Mouse (Mus musculus) neural tube, embryonic 12.5 days (tissue): Measurements from ENCODE around the gene Sult2b1. TPM values are rescaled to one million over a fixed set of nuclear protein-coding genes. Genes with fewer than 3 reads are reported as not detected.

Experiments
- ATAC-seq: fragments of 200-750 bp; cut with Nextera tagmentation; 2 replicates; pipeline ENCODE4 v1.8.0; 2017; ENCODE audit warnings: low read depth, mild to moderate bottlenecking, moderate TSS enrichment, moderate library complexity; ENCODE audit not compliant: low FRiP score
- H3K27ac ChIP-seq: fragments of 300-500 bp; sonication (generic); 2 replicates; pipeline ENCODE4 v1.5.1; 2016
- H3K27me3 ChIP-seq: fragments of 300-500 bp; sonication (generic); replicated peaks from 2 replicates; pipeline ENCODE4 v1.6.1; 2016; ENCODE audit warnings: mild to moderate bottlenecking
- H3K36me3 ChIP-seq: fragments of 300-500 bp; sonication (generic); 2 replicates; pipeline ENCODE4 v1.6.1; 2016; ENCODE audit warnings: mild to moderate bottlenecking
- H3K4me1 ChIP-seq: fragments of 300-500 bp; sonication (generic); 2 replicates; pipeline ENCODE4 v1.6.1; 2016
- H3K4me2 ChIP-seq: fragments of 300-500 bp; sonication (generic); replicated peaks from 2 replicates; pipeline ENCODE4 v1.6.1; 2016; ENCODE audit warnings: mild to moderate bottlenecking
- H3K4me3 ChIP-seq: fragments of 300-500 bp; sonication (generic); 2 replicates; pipeline ENCODE4 v1.5.1; 2016
- H3K9ac ChIP-seq: fragments of 300-500 bp; sonication (generic); 2 replicates; pipeline ENCODE4 v1.6.1; 2016; ENCODE audit warnings: mild to moderate bottlenecking
- H3K9me3 ChIP-seq: fragments of 300-500 bp; sonication (generic); 2 replicates; pipeline ENCODE4 v1.6.1; 2016; ENCODE audit warnings: mild to moderate bottlenecking
- WGBS: fragments of 180-500 bp; shearing (Covaris S2); methylation state at CpG from one replicate; pipeline ENCODE4 v1.1.7; 2016; 5-methylcytosine and 5-hydroxymethylcytosine counted together
- polyA plus RNA-seq: library from polyadenylated mRNA; unstranded; fragments of >200 nt; fragmentation: Nextera tagmentation; extraction: Ambion mirVana; gene quantifications from 2 replicates; pipeline ENCODE4 v1.2.1, GENCODE M21; 2016

Gene Sult2b1
- 2.1 and 2.4 TPM in 2 replicates for polyA plus RNA-seq

DNA sequence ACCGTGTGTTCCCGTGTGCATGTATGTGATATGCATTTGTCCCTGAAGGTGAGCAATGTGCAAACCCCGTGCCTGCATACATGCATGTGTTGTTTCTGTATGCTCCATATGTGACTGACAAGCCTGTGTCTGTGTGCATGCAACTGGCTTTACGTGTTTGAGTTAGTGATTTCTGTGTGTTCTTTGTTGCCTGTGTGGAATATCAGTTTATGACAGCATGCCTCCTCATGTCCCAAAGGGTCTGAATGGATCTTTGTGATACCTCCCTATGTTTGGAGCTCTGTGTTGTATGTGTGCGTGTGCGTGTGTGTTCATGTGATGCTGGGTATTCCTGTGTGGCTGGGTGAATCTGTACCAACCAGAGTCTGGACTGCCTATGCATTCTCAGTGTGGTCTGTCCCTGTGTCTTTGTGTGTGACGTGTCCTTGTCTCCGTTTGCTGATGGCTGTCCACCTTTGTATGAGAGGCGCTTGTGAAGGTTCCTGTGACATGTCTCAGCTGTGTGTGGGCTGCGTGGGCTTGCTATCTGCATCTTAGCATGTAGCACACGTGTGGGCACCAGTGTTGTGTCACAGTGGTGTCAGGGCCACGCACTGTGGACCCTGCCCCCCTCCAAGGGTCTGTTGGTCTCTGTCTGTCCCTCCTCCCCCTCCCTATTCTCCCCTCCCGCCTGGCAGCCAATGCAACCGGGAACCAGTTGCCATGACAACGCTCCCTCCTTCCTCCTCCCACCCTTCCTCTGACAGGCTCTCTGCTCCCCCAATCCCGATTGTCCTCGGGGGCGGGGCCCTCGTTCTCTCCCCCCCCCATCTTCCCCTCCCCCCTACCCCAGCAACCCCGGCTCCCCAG lies at the start of gene Sult2b1:
TSS of gene Sult2b1 (minus strand) at position 146 of the 849 bp plus-strand sequence.
- peak within 1 kb of the TSS; percentile 97 for H3K4me3 ChIP-seq
- peak; percentile 61 for ATAC-seq
- peak within 1 kb of the TSS; percentile 92 for H3K9ac ChIP-seq
- no peaks in the 10 kb centered on the region for H3K9me3 ChIP-seq
- H3K27me3 ChIP-seq: no peaks in the 10 kb centered on the region
- 21% methylated on average over 20 of the region's 20 CpGs for WGBS
- peaks cover 25% of the 10 kb centered on the region for H3K36me3 ChIP-seq
- H3K27ac ChIP-seq: peak within 1 kb of the TSS; percentile 90
- H3K4me2 ChIP-seq: peak within 1 kb of the TSS; percentile 83
- peaks cover 30% of the 10 kb centered on the region for H3K4me1 ChIP-seq

DNA sequence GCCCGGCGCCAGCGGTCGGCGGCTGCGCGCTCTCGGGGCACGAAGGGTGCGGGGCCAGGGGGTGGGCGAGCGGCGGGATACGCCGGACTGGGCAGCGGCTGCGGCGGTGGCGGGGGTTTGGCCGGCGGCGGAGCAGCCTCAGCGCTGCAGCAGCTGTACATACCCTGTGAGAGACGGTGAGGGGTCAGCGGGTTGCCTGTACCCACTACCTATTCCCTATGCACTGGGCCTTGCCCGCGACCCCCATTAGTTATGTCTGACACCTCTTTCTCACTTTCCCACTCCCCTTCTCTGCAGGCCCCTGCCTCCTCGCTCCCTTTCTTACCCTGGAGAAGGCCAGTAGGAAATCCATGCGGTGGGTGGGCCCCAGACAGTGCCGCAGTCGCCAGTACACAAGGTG lies 49.5 kb upstream of the Sult2b1 start:
- WGBS: 4% methylated on average over 23 of the region's 31 CpGs
- no peak for ATAC-seq
- no peaks in the 10 kb centered on the region for H3K36me3 ChIP-seq
- H3K9ac ChIP-seq: 0 out of 2 replicates have a peak overlapping the region, but pooled peaks have one; percentile 40
- no peak overlapping the region for H3K27ac ChIP-seq
- H3K9me3 ChIP-seq: no peaks in the 10 kb centered on the region
- H3K4me3 ChIP-seq: peak overlapping the region; percentile 35
- peak overlapping the region; percentile 56 for H3K4me2 ChIP-seq
- peaks cover 27% of the 10 kb centered on the region for H3K4me1 ChIP-seq
- H3K27me3 ChIP-seq: peaks cover 51% of the 10 kb centered on the region

DNA sequence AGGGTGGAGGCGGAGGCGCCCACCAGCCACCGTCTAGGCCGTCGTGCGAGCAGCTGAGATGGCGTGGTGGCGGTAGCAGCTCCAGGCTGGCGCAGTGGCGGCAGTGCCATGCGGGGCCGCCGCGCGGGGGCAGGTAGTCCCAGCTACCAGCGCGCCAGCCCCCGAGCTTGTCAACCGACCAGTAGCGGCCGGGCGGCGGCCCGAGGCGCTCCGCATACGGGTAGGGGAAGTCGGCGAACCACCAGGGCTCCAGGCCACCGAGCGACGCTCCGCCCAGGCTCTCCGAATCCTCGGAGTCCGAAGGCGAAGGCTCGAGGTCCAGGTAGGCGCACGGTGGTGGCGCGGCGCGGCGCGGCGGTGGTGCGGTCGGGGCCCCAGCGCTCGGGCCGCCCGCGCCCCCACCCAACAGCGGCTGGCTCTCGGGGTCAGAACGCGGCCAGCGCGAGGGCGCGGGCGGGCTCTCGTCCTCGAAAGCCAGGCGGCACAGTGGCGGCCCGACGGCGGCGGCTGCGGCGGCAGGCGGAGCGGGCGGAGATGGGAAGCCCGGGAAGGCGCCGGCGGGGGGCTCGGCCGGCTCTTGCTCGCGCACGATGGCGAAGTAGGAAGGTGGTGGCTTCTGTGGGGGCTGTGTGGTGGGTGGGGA lies 48.8 kb upstream of the Sult2b1 start:
- Histone ChIP-seq H3K27me3 (peaks cover 51% of the 10 kb centered on the region), H3K9me3 (no peaks in the 10 kb centered on the region)
- ATAC-seq: no peak

DNA sequence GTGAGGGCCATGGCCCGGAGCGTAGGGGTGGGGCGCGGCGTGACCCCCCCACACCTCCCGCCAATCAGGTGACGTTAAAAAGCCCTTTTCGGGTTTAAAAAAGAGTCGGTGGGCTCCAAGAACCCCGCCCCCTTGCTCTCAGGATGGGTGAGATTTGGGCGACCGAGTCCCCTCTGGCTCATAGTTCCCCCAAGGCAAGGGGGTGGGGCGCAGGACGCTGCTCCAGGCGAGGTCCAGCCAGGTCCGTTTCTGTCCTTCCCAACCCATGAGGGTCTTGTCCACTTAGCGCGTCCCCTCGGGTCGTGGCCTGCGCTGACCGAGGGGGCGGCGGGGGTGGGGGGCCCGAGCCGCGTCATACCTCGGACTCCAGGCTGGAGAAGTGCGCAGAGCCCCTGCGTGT lies 48.0 kb upstream of the Sult2b1 start:
- peaks cover 51% of the 10 kb centered on the region for H3K27me3 ChIP-seq
- no peak overlapping the region for H3K9ac ChIP-seq
- H3K9me3 ChIP-seq: no peaks in the 10 kb centered on the region
- peak overlapping the region; percentile 56 for H3K4me2 ChIP-seq
- ATAC-seq: no peak
- WGBS: 9% methylated on average over 30 of the region's 30 CpGs
- no peak overlapping the region for H3K27ac ChIP-seq
- H3K36me3 ChIP-seq: peaks cover 14% of the 10 kb centered on the region
- peaks cover 27% of the 10 kb centered on the region for H3K4me1 ChIP-seq
- peak overlapping the region; percentile 35 for H3K4me3 ChIP-seq

More for the DNA sequence above, 48.8 kb upstream of the Sult2b1 start:
- Histone ChIP-seq H3K27ac (no peak overlapping the region), H3K4me2 (peak overlapping the region; percentile 56), H3K4me1 (peaks cover 27% of the 10 kb centered on the region), H3K36me3 (peaks cover 6% of the 10 kb centered on the region; the same call in 1 of the 2 replicates), H3K9ac (peak overlapping the region; percentile 40), H3K4me3 (peak overlapping the region; percentile 35)
- 2% methylated on average over 84 of the region's 86 CpGs for WGBS

DNA sequence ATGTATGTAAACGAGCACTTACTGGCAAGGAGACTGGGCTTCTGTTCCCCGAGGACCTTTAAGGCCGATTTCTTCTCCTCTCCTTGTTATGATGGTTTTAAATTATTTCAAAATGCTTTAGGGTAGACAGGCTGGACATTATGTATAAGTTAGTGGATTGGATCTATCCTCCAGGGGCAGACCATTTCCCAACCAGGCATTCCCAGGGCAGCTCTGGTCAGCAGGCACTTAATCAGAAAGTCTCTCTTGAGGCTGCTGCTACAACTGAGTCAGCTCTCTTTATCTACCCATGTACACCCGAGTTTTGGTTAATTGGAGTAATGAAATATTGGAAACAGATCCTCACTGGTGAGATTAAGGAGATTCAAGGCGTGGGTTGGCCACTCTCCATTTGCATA lies 46.7 kb upstream of the Sult2b1 start:
- Histone ChIP-seq H3K36me3 (peaks cover 27% of the 10 kb centered on the region), H3K4me3 (peak overlapping the region; percentile 81), H3K4me1 (peaks cover 27% of the 10 kb centered on the region), H3K27ac (0 out of 2 replicates have a peak overlapping the region, but pooled peaks have one; percentile 17), H3K9ac (no peak overlapping the region), H3K4me2 (peak overlapping the region; percentile 84), H3K27me3 (peaks cover 47% of the 10 kb centered on the region), H3K9me3 (no peaks in the 10 kb centered on the region)
- 14% methylated on average over 5 of the region's 5 CpGs for WGBS
- peak; percentile 46 for ATAC-seq

DNA sequence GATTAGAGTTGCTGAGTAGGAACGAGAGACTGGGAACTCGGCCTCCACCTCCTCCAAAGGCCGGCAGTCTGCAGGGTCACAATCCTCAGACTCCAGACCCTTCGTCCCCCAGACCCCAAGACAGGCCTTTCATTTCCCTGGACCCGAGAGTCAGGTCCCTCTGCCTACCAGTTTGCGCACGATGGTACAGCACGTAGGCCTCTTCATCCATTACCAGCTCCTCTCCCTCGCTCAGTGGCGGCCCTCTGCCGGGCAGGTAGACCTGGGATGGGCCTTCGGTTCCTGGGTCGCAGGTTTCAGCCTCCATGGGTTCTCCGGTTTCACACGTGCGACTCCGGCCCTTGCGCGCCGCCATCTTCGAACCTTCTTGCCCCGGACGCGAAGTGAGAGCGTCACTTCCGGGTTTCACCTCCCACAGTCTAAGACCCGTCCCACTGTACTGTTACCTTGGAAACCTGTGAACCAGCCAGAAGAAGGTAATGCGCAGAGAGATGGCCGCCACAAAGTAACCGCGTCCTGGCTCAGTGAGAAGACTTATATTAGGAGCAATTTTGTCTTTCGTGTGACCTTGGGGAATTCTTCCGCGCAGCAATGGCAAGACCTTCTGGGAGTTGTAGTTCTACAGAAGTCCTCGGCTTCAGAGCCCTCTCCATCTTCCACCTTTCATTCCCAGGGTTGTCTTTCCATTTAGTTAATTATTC lies 46.1 kb upstream of the Sult2b1 start, which contains the start of gene Grwd1:
TSS of gene Grwd1 (minus strand) at position 518 of the 701 bp plus-strand sequence.
- Histone ChIP-seq H3K36me3 (peaks cover 32% of the 10 kb centered on the region), H3K4me3 (peak within 1 kb of the TSS; percentile 81), H3K4me2 (peak within 1 kb of the TSS; percentile 84), H3K9ac (peak within 1 kb of the TSS; percentile 56), H3K27me3 (peaks cover 44% of the 10 kb centered on the region), H3K4me1 (peaks cover 27% of the 10 kb centered on the region), H3K9me3 (no peaks in the 10 kb centered on the region), H3K27ac (0 out of 2 replicates have a peak within 1 kb of the TSS, but pooled peaks have one; percentile 17)
- peak; percentile 89 for ATAC-seq
- WGBS: under 1% methylated on average over 35 of the region's 35 CpGs

DNA sequence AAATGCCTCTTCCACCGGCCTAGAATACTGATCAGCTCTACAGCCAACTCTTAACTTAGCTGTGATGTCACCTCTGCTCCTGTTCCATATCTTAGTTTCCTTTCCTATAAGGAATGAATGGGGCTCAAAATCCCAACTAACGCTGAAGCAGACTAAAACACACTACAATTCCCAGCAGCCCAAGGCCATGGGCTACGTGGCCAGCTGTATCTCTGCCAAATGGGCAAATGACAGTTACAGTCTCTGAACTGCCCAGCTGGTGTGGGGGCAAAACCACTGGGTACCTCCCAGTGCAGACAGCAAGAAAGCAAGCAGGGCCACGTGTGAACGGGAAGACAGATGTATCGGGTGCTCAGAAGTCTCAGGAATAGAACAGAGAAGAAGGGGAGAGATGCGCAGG lies 42.2 kb upstream of the Sult2b1 start:
- WGBS: 91% methylated on average over 7 of the region's 7 CpGs
- H3K27me3 ChIP-seq: peaks cover 4% of the 10 kb centered on the region
- no peak overlapping the region for H3K4me2 ChIP-seq
- no peaks in the 10 kb centered on the region for H3K9me3 ChIP-seq
- H3K27ac ChIP-seq: no peak overlapping the region
- H3K4me1 ChIP-seq: peaks cover 8% of the 10 kb centered on the region
- H3K4me3 ChIP-seq: no peak overlapping the region
- peaks cover 57% of the 10 kb centered on the region for H3K36me3 ChIP-seq
- no peak overlapping the region for H3K9ac ChIP-seq
- ATAC-seq: no peak

DNA sequence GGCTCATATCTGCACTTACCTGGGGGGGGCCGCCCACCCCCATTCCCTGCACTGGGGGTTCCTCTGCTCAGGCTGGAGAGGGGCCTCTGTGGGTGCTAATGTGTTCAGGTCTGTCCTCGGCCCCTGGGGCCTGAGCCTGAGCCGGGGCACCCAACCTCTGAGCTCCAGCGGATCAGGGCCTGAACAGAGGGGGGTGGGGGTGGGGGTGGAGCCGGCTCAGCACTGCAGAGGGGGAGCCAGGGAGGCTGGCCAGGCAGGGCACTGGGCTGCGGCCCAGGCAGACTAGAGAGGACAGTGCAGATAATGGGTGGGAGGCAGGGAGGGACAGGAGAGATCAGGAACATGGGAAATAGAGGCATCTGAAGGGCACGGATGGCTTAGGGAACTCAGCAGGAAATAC lies 40.1 kb upstream of the Sult2b1 start, which contains the start of gene Kcnj14:
TSS of gene Kcnj14 (minus strand) at position 185 of the 400 bp plus-strand sequence.
- H3K9ac ChIP-seq: no peak within 1 kb of the TSS

DNA sequence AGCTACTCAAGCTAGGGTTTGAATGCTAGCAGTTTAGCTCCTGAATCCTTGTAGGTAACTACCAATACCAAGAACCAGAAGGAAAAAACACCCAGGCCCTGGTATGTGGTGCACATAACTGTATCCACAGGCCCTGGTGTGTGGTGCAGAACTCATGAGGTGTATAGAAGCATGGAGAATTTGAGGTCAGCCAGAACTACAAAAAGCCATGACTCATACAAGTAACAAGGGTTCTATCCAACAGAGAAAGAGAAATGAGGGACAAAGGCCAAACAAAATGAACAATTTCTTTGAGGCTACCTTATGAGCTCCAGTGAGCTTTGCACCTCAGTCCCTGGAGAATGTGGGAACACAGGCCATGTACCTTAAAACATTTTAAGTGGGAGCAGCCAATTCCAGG lies 36.4 kb upstream of the Sult2b1 start:
- H3K36me3 ChIP-seq: peaks cover 28% of the 10 kb centered on the region
- ATAC-seq: no peak
- H3K4me3 ChIP-seq: no peak overlapping the region
- peaks cover 11% of the 10 kb centered on the region for H3K27me3 ChIP-seq
- H3K27ac ChIP-seq: no peak overlapping the region
- no peaks in the 10 kb centered on the region for H3K9me3 ChIP-seq
- no peak overlapping the region for H3K9ac ChIP-seq
- H3K4me2 ChIP-seq: no peak overlapping the region
- H3K4me1 ChIP-seq: no peaks in the 10 kb centered on the region; the same call in 1 of the 2 replicates

More for the DNA sequence above, 40.1 kb upstream of the Sult2b1 start, which contains the start of gene Kcnj14:
- Histone ChIP-seq H3K4me2 (no peak within 1 kb of the TSS), H3K9me3 (no peaks in the 10 kb centered on the region), H3K27me3 (peaks cover 5% of the 10 kb centered on the region), H3K4me3 (no peak within 1 kb of the TSS), H3K4me1 (peaks cover 2% of the 10 kb centered on the region), H3K36me3 (peaks cover 57% of the 10 kb centered on the region), H3K27ac (no peak within 1 kb of the TSS)
- WGBS: 79% methylated on average over 7 of the region's 7 CpGs
- no peak for ATAC-seq

DNA sequence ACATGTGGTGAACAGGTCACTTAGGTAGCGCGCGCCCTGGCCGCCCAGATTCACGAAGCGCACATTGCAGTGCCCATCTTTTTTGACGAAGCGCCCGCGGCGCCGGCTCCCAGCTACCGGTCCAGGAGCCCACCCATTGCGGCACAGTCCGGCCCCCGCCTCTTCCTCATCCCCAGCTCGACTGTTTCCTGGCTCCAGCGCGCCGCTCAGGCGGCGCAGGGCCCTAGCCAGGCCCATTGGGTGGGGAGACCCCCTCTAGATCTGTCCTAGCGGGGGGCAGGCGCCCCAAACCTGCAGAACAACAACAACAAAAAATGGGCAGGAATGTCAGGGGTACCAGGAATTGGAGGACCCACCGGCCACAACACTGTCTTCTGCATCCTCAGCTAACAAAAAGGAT lies 35.4 kb upstream of the Sult2b1 start:
- Histone ChIP-seq H3K4me3 (no peak overlapping the region), H3K27me3 (peaks cover 11% of the 10 kb centered on the region), H3K9ac (no peak overlapping the region), H3K36me3 (peaks cover 17% of the 10 kb centered on the region), H3K27ac (no peak overlapping the region), H3K4me1 (peaks cover 8% of the 10 kb centered on the region), H3K9me3 (no peaks in the 10 kb centered on the region), H3K4me2 (peak overlapping the region; percentile 25)
- ATAC-seq: no peak
- 8% methylated on average over 25 of the region's 25 CpGs for WGBS

DNA sequence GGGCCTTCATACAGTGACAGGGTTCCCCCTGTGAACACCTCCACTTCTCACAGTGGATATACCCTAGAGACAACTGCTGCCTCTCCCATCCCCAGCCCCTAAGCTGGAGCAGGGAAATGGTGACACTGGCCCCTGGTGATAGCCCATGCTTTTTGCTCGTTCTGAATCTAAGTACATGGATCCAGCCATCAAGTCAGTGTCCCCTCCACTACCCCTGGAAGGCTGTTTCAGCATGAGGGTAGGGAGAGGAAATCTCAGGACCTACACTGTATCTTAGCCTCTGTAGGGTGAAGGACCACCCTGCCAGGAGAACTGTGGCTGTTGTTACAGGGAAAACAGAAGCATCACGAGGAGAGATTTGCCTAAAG lies 31.5 kb upstream of the Sult2b1 start:
- Histone ChIP-seq H3K9me3 (no peaks in the 10 kb centered on the region), H3K4me3 (peak overlapping the region; percentile 5; the same call in 1 of the 2 replicates), H3K36me3 (peaks cover 20% of the 10 kb centered on the region), H3K27ac (no peak overlapping the region), H3K9ac (no peak overlapping the region), H3K4me1 (peaks cover 26% of the 10 kb centered on the region), H3K4me2 (no peak overlapping the region), H3K27me3 (peaks cover 11% of the 10 kb centered on the region)
- WGBS: 61% methylated on average over 2 of the region's 2 CpGs
- ATAC-seq: no peak
